Comparison of ENCODE assay signal across 7 mouse cellular contexts in the genomic region with DNA sequence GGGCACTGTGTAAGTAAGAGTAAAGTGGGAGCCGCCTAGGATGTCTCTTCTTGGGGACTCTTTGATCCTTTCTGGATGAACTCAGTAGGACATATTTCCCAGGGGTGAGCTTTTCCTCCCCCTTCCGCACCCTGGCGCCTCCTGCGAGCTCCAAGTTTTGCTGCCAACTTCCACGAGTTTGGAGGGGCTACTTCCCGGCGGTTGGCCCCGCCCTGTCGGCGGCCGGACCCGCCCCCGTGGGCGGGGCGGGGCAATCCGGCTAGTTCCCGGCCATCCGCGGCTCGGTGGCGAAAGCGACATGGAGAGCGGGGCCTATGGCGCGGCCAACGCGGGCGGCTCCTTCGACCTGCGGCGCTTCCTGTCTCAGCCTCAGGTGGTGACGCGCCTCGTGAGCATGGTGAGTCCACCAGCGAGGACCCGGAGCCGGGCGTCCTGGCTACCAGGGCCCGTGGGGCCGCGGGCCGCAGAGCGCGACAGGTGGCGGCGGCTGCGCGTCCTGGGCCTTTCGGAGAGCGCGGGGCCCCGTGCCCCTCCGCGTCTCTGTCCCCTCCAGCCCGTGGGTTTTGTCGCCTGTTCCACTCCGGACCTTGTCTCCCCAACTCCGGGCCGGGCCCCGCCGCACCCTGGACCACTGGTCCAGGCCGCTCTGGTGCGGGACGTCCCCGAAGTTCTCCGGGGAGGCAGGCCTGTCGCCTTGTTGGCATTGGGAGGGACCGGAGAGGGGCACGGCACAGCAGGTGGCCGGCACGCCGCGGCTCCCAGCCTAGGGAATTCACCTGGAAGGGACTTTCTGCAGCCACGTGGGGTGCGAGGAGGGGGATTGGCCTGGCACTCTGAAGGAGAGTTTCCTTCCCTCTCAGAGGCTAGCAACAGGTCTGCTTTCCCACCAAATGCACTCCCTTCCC. TPM values are rescaled to one million over a fixed set of nuclear protein-coding genes. Genes with fewer than 3 reads are reported as not detected.
A peak's percentile ranks its signal among the peaks of the same experiment; 100 is the strongest.
DNase-seq lines count a peak whose midpoint lies in the region; ATAC-seq and TF ChIP-seq lines count a peak whose summit lies in the region.

A gene (plus strand): TSS at position 262 of the 905 bp plus-strand sequence.
A gene (plus strand): TSS at position 262 of the 905 bp plus-strand sequence.

- peak within 1 kb of the TSS; percentile 77 to 96 for H3K4me3 ChIP-seq in ES-E14 (ENCODE audit: insufficient read depth in 1 of 2, low read depth in 1 of 2, low read length in 2 of 2, poor library complexity in 1 of 2, severe bottlenecking in 1 of 2)
- peak within 1 kb of the TSS; percentile 54 for H3K4me3 ChIP-seq in forebrain, embryonic 14.5 days (ENCODE audit: low read depth, low read length)
- peak within 1 kb of the TSS; percentile 90 for H3K4me3 ChIP-seq in hindbrain, embryonic 10.5 days
- H3K4me3 ChIP-seq in limb, embryonic 11.5 days (ENCODE audit: low read depth, low read length): peak within 1 kb of the TSS; percentile 62
- peak within 1 kb of the TSS; percentile 94 for H3K4me3 ChIP-seq in midbrain, embryonic 10.5 days

- H3K36me3 ChIP-seq in ES-E14 (ENCODE audit: control insufficient read depth, insufficient read depth, low read length, poor library complexity, severe bottlenecking): peaks cover 21% of the 10 kb centered on the region
- peaks cover 19% of the 10 kb centered on the region for H3K36me3 ChIP-seq in forebrain, embryonic 14.5 days (ENCODE audit: control insufficient read depth, insufficient read depth, low read length)
- peaks cover 33% of the 10 kb centered on the region for H3K36me3 ChIP-seq in hindbrain, embryonic 10.5 days
- H3K36me3 ChIP-seq in limb, embryonic 11.5 days (ENCODE audit: control insufficient read depth, insufficient read depth, low read length): peaks cover 20% of the 10 kb centered on the region
- peaks cover 33% of the 10 kb centered on the region for H3K36me3 ChIP-seq in midbrain, embryonic 10.5 days

- DNase-seq in ES-E14 (ENCODE audit: low read depth, low spot score): peak; percentile 54
- DNase-seq in adrenal gland, postnatal 14 days: peak; percentile 83
- peak; percentile 77 for DNase-seq in forebrain, embryonic 14.5 days (ENCODE audit: low spot score)
- DNase-seq in hindbrain, embryonic 10.5 days (ENCODE audit: low spot score): peak; percentile 84
- DNase-seq in limb, embryonic 11.5 days (ENCODE audit: low spot score): peak; percentile 83
- DNase-seq in midbrain, embryonic 10.5 days (ENCODE audit: low spot score): peak; percentile 82
- DNase-seq in spleen, postnatal 14 days (ENCODE audit: low spot score in 2 of 2): peak; percentile 61 to 73

- H3K4me2 ChIP-seq in forebrain, embryonic 14.5 days (ENCODE audit: low read length): peak within 1 kb of the TSS; percentile 98
- peak within 1 kb of the TSS; percentile 99 for H3K4me2 ChIP-seq in limb, embryonic 11.5 days (ENCODE audit: low read depth, severe bottlenecking)

- ATAC-seq in forebrain, embryonic 14.5 days: peak; percentile 59; the same call in 1 of the 2 replicates
- ATAC-seq in limb, embryonic 11.5 days (ENCODE audit: insufficient number of reproducible peaks, low FRiP score, low TSS enrichment, low read depth): peak; percentile 45; the same call in 1 of the 2 replicates

- no peaks in the 10 kb centered on the region for H3K27me3 ChIP-seq in forebrain, embryonic 14.5 days (replicated peaks; ENCODE audit: control insufficient read depth, insufficient read depth, low read length)
- no peaks in the 10 kb centered on the region for H3K27me3 ChIP-seq in hindbrain, embryonic 10.5 days (ENCODE audit: insufficient read depth, poor library complexity, severe bottlenecking)
- H3K27me3 ChIP-seq in limb, embryonic 11.5 days (ENCODE audit: control insufficient read depth, insufficient read depth, low read length): no peaks in the 10 kb centered on the region
- H3K27me3 ChIP-seq in midbrain, embryonic 10.5 days (ENCODE audit: low read depth, poor library complexity, severe bottlenecking): 0 out of 2 replicates have a peak, but pooled peaks cover 4% of the 10 kb centered on the region

- H3K27ac ChIP-seq in ES-E14 (ENCODE audit: insufficient read depth, low read depth, low read length, poor library complexity, severe bottlenecking): no peak within 1 kb of the TSS
- 0 out of 2 replicates have a peak within 1 kb of the TSS, but pooled peaks have one; percentile 18 for H3K27ac ChIP-seq in forebrain, embryonic 14.5 days (ENCODE audit: low read depth, low read length)
- peak within 1 kb of the TSS; percentile 84 for H3K27ac ChIP-seq in hindbrain, embryonic 10.5 days
- H3K27ac ChIP-seq in limb, embryonic 11.5 days (replicated peaks; ENCODE audit: low read depth, low read length): no peak within 1 kb of the TSS
- peak within 1 kb of the TSS; percentile 73 for H3K27ac ChIP-seq in midbrain, embryonic 10.5 days (replicated peaks)

- H3K9ac ChIP-seq in ES-E14 (ENCODE audit: insufficient read depth, low read depth, low read length, poor library complexity, severe bottlenecking): peak within 1 kb of the TSS; percentile 90
- H3K9ac ChIP-seq in forebrain, embryonic 14.5 days (ENCODE audit: low read length): peak within 1 kb of the TSS; percentile 61
- H3K9ac ChIP-seq in limb, embryonic 11.5 days (ENCODE audit: low read length): peak within 1 kb of the TSS; percentile 43; the same call in 1 of the 2 replicates

- in situ Hi-C loops in ES-E14 (cut with MboI; ENCODE audit: low sequenced_read_pairs in 2 of 2, unreplicated experiment in 2 of 2): loop anchor here in 1 of 2 experiments (25.0 kb wide), 1 partner anchor 422 kb away; no protein-coding TSS in a partner anchor

- H3K4me1 ChIP-seq in ES-E14 (ENCODE audit: control insufficient read depth in 2 of 2, insufficient read depth in 2 of 2, low read length in 2 of 2, poor library complexity in 1 of 2): peaks cover 5 to 9% of the 10 kb centered on the region in 2 experiments; a peak in 3 of 4 replicates
- H3K4me1 ChIP-seq in forebrain, embryonic 14.5 days (ENCODE audit: control insufficient read depth, insufficient read depth, low read length): peaks cover 15% of the 10 kb centered on the region
- peaks cover 28% of the 10 kb centered on the region for H3K4me1 ChIP-seq in hindbrain, embryonic 10.5 days (replicated peaks)
- H3K4me1 ChIP-seq in limb, embryonic 11.5 days (ENCODE audit: control insufficient read depth, insufficient read depth, low read length): peaks cover 10% of the 10 kb centered on the region
- peaks cover 26% of the 10 kb centered on the region for H3K4me1 ChIP-seq in midbrain, embryonic 10.5 days

- no peaks in the 10 kb centered on the region for H3K9me3 ChIP-seq in ES-E14 (ENCODE audit: control insufficient read depth, insufficient read depth, low read depth, low read length)
- no peaks in the 10 kb centered on the region for H3K9me3 ChIP-seq in forebrain, embryonic 14.5 days (replicated peaks; ENCODE audit: control insufficient read depth, low read length)
- no peaks in the 10 kb centered on the region for H3K9me3 ChIP-seq in hindbrain, embryonic 10.5 days
- no peaks in the 10 kb centered on the region for H3K9me3 ChIP-seq in limb, embryonic 11.5 days (ENCODE audit: control insufficient read depth, low read length)
- H3K9me3 ChIP-seq in midbrain, embryonic 10.5 days (replicated peaks): no peaks in the 10 kb centered on the region

- WGBS in forebrain, embryonic 14.5 days: under 1% methylated on average over 65 of the region's 75 CpGs
- WGBS in hindbrain, embryonic 10.5 days: under 1% methylated on average over 75 of the region's 75 CpGs
- under 1% methylated on average over 73 of the region's 75 CpGs for WGBS in limb, embryonic 11.5 days
- WGBS in midbrain, embryonic 10.5 days: under 1% methylated on average over 75 of the region's 75 CpGs

TF ChIP-seq in ES-E14, 5 proteins besides CTCF, POLR2A, EP300 and RAD21:
- no peak for TF ChIP-seq MAFK (IDR thresholded peaks at IDR 0.05; ENCODE audit: insufficient read depth, low read depth, low read length)
- no peak for TF ChIP-seq ZNF384 (IDR thresholded peaks at IDR 0.05; ENCODE audit: low read depth, low read length)
- TF ChIP-seq HCFC1 (IDR thresholded peaks at IDR 0.05; ENCODE audit: borderline replicate concordance, insufficient read depth, low read length): no peak
- no peak for TF ChIP-seq CHD2 (IDR thresholded peaks at IDR 0.05; ENCODE audit: low read depth, low read length)
- no peak for TF ChIP-seq ZC3H11A (IDR thresholded peaks at IDR 0.05; ENCODE audit: borderline replicate concordance, low read depth, low read length)

RNA-seq across cellular contexts. Expression of the first gene that starts in this region (rescaled TPM):
- total RNA-seq in ES-E14 (2012; rRNA removed): 0.40 and 0.42 TPM in 2 replicates
- 0.83 and 0.93 TPM in 2 replicates for total RNA-seq in adrenal gland, postnatal 14 days (2021)
- 0.41 and 1.3 TPM in 2 replicates for polyA plus RNA-seq in forebrain, embryonic 14.5 days (2014; fragmentation: Nextera tagmentation; extraction: Ambion mirVana)
- polyA plus RNA-seq in hindbrain, embryonic 10.5 days (2016; fragmentation: Nextera tagmentation; extraction: Ambion mirVana): 0.30 and 0.31 TPM in 2 replicates
- 0.16 TPM in 1 of 2 replicates, not detected in the other for polyA plus RNA-seq in limb, embryonic 11.5 days (2014; fragmentation: Nextera tagmentation; extraction: Ambion mirVana)
- 0.14 and 0.58 TPM in 2 replicates for polyA plus RNA-seq in midbrain, embryonic 10.5 days (2016; fragmentation: Nextera tagmentation; extraction: Ambion mirVana)

RNA-seq across cellular contexts. Expression of the second gene that starts in this region (rescaled TPM):
- total RNA-seq in ES-E14 (2012; rRNA removed): 69.6 and 98.0 TPM in 2 replicates
- total RNA-seq in adrenal gland, postnatal 14 days (2021): 62.6 and 73.8 TPM in 2 replicates
- polyA plus RNA-seq in forebrain, embryonic 14.5 days (2014; fragmentation: Nextera tagmentation; extraction: Ambion mirVana): 19.2 and 20.7 TPM in 2 replicates
- 33.7 and 42.3 TPM in 2 replicates for polyA plus RNA-seq in hindbrain, embryonic 10.5 days (2016; fragmentation: Nextera tagmentation; extraction: Ambion mirVana)
- polyA plus RNA-seq in limb, embryonic 11.5 days (2014; fragmentation: Nextera tagmentation; extraction: Ambion mirVana): 30.1 and 33.2 TPM in 2 replicates
- 36.2 and 39.4 TPM in 2 replicates for polyA plus RNA-seq in midbrain, embryonic 10.5 days (2016; fragmentation: Nextera tagmentation; extraction: Ambion mirVana)

Comparison
In these comparisons a context has a peak if more than half of its experiments do, and no peak if none do; other contexts are left out.
1. H3K27ac ChIP-seq: peak in forebrain, embryonic 14.5 days (single experiment), hindbrain, embryonic 10.5 days (single experiment) and midbrain, embryonic 10.5 days (single experiment); none in ES-E14 (single experiment) and limb, embryonic 11.5 days (single experiment).
2. Peak in every context shown above with its lines, with median percentiles within 50 percentile points of each other: DNase-seq, H3K4me3 ChIP-seq and H3K9ac ChIP-seq.